Mouse (Mus musculus) neural tube, embryonic 10.5 days (tissue): ENCODE data around the gene Tsc22d1.

Experiments
- DNase-seq: peaks from one replicate; pipeline ENCODE4 v3.0.0-alpha.2; 2017; ENCODE audit warnings: low spot score; ENCODE audit errors: extremely low spot score

The Tsc22d1 gene

DNA sequence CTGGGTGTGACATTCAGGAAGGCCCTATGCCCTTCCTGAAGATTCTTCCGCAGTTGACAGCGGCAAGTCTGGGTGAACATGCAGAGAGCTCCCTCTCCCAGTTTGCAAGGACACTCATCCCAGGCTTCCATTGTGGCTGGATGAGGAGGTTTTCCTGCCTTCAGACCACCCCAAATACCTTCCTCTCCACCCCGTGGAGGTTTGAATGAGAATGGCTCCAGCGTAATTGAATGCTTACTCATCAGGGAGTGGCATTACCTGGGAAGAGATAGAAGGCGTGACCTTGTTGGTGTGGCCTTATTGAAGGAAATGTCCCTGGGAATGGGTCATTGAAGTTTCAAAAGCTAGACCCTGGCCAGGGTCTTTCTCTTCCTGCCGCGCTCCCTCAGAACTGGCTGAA lies 100.9 kb downstream of the Tsc22d1 start:
- DNase-seq, result no peak

DNA sequence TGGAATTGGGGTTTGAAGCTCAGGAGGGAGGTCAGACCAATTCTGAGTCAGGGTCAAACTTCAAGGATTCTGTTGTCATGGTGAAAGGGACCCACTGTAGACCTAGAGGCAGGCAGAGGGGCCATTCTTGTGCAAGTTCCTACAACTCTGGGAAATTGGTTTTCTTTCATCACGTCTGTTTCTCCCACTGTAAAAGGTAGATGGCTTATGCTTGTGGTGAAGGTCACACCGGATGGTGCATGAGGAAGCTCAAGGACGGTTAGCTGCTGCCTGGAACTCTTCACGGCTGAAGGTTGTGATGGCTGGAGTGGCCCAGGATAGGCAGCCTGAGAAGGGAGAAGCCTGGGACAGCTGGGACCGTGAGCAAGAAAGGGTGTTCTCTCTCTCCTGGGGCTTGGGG lies 103.5 kb downstream of the Tsc22d1 start:
- DNase-seq, result no peak

DNA sequence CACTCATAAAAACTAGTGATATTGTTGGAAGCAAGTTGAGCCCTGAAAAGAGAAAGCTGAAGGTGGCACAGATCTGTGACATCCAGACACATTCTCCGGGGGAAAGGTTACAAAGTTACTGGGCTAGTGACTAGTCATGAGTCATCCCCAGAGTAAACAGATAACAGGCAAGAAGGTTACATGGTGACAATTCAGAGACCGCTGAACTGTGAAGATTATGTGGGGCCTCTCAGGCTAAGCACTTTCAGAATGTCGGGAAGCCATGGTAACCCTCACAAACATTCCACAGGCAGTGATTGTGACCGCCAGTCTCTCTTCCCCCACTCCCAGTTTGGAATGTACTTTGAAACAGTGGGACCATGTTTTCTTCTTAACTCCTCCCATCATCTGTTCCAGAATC lies 105.8 kb downstream of the Tsc22d1 start:
- DNase-seq, result no peak

DNA sequence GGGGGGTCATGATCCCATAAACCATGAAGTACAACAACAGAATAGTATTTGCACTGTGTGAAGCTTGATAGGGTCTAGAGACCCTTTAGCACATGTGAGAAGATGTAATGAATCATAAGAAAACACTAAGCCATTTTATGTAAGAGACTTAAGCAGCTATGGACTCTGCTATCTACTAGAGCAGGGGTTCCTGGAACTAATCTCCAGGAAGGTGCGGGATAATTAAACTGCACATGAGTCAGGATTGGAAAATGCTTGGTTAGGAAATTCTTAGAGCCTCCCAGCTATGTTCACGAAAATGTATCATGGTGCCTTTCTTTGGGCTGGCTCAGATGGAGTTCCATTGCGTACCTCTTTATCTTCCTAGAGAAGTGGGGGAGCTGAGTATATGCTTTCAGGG lies 106.5 kb downstream of the Tsc22d1 start:
- DNase-seq, result no peak

DNA sequence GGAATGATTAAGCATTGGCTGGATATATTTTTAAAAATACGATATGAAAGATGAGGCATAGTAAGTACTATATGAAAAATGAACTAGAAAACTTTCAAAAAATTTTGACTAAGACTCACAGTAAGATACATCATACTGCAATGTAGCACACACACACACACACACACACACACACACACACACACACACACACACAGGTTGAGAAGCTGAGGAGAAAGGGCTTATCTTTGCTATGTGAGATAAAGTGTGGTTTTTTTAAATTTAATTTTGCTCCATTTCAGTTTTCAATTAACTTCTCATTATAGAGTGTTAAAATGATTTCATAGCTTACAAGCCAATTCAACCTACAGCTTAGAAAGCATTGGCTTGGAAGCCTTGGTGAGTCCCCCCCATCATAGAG lies 108.6 kb downstream of the Tsc22d1 start:
- DNase-seq, result no peak

DNA sequence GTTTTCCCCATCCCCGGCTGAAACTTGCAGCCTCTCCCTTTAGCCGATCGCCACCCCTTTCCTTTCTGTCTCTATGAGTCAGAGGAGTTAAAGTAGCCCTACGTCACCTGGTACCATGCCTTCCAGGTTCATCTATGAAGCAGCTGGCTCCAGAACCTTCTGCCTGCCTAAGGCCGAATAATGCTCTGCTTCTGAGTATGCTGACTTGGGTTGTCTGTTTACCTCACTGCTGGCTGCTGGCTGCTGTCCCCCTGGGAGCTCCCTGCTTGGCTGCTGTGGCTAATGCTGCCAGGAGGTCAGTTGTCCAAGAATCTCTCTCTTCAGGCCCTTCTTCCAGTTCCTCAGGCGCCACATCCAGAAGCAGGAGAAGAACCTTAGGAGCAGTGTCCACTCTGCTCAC lies 111.7 kb downstream of the Tsc22d1 start:
- no peak for DNase-seq

DNA sequence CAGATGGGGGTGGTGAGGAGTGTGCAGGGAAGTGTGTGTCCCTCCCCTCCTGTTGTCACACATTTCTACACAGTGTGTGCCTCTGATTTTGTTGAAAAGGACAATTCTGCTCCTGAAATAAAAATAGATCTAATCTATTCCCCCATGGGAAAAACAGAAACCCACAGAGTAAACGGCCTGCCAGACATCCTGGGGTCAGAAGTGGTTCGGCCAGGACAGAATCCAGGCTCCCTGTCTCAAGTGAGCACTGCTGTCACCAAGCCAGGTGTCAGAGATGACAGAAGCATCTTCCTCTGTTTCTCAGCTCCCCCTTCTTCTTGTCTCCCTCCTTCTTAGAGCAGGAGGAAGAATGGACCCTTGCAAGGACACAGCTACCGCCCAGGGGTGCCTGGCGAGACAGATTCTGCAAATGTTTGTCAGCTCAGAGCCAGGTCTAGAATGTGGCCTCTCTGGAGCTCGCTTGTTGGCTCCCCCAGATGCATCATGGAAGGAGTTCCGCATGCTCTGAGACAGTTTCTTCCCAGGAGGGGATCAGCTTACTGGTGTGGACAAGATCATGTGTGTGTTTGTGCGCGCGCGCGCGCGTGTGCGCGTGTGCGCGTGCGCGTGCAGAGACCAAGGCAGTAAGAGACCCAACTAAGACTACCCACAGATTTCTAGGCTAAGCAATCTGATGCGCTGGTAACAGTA lies 112.4 kb downstream of the Tsc22d1 start:
- DNase-seq, result no peak

DNA sequence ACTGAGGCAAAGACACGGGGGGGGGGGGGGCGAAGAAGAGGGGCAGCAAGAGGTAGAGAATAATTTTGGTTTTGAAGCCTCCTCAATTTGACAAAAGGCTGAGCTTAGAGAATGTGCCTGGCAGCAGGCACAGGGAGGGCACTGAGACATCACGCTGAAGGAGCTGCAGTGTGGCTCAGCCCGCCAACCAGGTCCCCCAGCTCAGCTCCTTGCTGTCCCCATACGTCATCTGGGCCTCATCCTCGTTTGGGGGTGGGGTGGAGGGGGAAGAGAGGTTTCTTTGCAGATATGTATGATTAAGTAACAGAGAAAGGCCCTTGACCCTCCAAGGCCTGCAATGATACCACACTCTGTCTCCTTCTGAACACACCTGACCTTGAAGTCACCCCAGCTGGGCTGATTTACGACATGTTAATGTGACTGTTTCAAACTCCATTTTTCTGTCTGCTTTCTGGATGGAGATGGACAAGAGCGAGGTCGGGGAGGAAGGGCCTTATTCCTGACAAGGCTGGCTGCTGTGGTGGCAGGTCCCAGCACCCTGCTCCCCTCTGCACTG lies 113.1 kb downstream of the Tsc22d1 start:
- peak; percentile 42 for DNase-seq

DNA sequence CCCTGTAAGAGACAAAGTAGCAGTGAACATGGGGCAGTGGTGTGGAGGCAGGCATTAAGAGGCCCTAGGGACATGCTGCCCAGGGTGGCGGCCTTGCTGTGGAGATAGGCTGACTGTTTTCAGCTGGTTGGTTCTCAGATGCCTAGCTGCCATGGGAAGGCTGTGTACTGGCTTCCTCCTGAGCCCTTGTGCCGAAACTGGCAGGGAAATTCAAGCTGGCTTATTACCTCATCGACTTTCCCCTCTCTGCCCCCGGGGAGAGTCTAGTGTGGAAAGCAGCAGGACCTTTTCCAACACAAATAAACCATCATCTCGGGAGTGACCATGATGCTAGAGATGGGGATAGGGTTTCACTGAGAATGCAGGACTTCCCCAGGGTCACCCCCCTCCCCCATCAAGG lies 113.9 kb downstream of the Tsc22d1 start:
- DNase-seq, result no peak

DNA sequence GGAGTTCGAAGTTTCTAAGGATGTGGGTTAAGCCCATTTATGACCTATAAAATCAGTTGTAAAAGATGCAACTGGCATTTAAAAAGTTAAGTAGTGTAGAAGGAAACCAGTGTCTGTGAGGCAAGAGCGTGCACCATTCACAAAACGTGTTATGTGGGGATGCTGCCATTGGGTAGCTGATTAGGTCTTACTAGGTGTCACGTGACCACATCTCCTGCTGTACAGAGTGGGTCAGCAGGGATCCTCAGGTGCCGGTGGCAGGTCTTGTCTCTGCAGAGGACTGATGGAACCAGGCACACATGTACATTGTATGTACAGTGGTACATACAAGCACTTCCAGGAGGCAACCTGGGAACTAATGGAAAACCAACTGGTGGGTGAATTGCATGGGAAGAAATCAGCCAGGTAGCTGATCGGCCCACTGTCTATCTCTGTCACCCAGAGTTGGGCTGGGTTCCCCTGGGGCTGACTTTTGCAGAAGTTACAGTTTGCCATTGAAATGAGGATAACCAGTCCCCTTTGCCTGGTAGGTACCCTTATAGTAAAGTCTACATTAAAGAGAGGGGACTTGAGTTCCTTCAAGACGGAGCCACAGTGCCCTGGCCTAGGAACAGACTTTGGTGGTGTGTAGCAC lies 116.4 kb downstream of the Tsc22d1 start:
- no peak for DNase-seq

DNA sequence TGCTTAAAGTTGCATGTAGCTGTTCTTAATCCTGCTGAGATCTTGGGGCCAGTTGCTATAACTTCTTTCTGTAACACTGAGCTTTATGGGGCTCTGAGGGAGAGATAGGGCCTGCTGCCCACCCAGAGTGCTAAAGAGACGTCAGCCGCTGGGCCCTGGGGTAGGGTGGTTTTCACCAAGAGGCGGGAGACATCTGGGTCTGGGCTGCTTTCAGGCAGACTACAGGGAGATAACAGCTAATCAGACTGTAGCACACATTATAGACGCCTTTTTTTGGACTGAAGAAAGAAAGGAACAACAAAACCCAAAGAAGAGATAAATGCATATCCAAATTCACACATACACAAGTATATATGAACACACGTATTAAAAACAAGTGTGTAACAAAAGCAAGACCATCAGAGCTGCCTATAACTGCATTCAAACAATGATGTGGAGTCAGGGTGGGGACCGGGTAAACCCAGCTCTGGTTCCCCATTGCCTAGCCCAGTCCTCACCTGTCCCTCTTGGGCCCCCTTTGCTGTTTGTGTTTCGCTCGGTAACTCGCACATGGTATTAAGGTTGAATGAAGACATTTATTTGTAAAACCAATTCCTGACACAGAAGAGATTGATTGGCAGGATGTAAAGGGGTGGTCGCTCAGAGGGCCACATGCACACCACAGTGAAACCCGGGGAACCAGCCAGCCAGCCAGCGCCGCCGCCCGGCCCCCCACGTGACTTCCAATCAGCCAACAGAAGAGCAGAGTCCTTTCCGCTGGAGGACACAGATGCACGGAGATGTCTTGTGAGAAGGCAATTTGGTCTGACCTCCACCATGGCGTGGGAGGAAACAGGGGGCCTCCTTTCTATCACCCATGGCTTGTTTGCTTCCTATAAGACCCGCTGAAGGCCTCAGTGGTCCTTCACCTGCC lies 117.8 kb downstream of the Tsc22d1 start:
- DNase-seq, result peak; percentile 79

DNA sequence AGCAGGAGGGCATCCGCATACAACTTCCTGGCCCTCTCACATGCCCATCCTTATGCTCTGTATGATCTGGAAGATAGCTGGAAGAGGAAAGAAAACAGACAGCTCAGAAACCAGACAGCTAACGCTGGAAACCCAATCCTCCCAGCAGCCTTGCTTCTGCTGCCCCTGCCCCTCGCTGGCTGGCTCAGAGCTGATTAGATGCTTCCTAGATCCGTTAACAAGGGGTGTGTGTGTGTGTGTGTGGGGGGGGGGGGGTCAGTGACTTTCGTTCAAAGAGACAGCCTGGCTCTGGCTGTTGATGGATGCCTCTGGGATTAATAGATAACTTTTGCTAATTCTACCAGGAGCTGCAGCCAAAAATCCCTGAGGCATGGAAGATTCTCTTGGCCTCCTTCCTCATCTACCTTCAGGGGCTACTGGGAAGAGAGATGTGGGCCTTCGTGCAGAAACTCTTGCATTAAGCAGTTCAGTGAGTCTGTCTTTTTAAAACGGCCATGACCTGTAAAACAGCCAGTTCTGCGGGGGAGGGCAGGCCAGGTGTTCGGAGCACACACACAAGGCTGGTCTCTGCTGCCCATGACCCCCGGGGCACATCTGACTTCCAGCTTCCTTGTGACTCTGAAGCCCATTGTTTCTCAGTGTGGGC lies 118.5 kb downstream of the Tsc22d1 start:
- peak; percentile 47 for DNase-seq

DNA sequence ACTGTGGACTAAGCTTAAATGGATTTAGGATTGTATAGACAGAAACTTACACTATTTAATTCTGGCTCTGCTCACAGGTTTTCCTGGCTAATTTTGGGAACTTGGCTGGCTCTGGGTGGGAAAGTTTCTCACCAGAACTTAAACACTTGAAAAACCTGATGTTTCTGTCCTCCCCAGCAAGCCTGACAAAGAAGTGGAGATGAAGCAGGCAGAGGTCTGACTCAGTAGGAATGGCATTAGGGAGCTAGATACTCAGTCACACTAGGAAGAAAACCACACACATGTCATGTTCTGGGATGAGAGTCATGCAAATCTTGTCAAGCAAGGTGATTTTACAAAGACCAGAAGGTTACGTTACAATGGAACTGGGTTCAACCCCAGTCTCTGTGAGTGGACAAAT lies 120.3 kb downstream of the Tsc22d1 start:
- DNase-seq, result no peak

DNA sequence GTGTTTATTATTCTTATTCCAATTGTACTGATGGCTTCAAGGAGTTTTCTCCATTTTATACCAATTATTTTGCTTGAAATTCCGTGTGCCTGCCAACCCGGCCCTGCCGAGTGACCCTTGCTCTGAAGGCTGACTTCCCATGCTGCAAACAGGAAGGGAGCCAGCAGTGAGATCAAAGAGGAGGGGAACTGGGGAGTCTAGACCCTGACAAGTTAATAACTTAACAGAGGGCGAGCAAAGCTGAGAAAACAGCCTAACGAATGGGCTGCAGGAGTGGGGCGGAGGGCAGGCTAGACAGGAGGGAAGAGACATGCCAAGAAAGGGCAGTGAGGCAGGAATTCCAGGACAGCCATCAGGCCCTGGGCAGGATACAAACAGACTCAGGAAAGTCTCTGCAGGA lies 122.2 kb downstream of the Tsc22d1 start:
- peak; percentile 48 for DNase-seq

DNA sequence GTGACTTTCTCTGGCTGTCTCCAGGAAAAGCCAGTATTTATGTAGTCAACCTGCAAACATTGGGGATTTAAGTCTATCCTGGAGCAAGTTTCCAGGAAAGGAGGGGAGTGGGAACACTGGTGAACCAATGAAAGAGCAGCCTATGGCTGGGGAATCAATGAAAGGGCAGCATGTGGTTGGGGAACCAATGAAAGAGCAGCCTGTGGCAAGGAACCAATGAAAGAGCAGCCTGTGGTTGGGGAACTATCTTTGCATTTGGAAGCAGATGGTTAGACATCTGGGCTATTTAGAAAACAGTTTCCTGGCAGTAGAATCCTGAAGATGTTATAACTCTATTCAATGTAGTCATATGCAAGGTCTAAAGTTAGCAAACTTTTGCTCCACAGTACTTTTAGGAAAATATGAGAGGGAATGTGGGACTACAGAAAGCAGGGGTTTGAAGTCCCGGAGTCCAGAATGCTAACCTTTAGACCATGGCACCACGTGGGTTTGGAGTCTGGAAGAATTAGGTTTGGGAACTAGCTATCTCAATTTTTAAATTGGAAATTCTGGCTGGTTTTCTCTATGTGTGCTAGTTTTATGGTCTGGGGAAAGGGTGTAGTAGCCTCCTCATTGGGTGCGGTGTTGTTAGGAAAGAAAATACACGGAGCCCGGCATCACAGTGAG lies 125.4 kb downstream of the Tsc22d1 start:
- DNase-seq, result no peak

DNA sequence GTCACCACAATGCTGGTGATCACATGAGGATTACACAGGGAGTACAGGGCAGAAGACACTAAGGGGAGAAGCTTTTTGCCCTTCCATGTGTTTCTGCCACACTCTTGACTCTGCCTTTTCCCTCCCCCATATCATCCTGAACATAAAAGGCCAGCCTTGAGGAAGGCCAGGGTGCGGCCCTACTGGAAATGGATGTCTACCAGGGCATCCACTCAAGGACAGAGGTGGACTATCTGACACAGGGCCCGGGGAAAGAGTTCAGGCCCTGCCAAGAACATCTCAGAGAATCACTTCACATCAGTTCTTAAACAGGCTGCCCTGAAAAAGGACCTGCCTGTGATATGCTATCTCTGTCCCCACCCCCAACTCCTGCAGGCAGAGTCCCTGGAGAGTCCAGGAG lies 126.6 kb downstream of the Tsc22d1 start:
- no peak for DNase-seq

DNA sequence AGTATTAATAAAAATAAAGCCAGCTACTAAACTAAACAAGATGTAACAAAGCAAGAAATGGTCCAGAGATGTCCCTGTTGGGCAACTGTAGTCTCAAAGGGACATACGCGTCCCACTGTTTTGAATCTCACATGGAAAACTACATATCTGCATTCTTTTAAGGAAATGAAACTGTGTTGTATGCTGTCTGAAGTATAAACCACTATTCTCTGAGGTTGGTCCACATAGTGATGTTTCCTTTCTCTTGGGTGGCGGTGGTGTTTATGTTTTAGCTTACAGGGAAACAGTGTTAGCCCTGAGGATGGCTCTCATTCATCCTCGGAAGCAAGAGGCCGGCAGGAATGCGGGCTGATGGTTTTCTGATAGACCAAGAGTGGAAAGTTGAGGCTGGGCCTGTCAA lies 129.4 kb downstream of the Tsc22d1 start:
- no peak for DNase-seq

DNA sequence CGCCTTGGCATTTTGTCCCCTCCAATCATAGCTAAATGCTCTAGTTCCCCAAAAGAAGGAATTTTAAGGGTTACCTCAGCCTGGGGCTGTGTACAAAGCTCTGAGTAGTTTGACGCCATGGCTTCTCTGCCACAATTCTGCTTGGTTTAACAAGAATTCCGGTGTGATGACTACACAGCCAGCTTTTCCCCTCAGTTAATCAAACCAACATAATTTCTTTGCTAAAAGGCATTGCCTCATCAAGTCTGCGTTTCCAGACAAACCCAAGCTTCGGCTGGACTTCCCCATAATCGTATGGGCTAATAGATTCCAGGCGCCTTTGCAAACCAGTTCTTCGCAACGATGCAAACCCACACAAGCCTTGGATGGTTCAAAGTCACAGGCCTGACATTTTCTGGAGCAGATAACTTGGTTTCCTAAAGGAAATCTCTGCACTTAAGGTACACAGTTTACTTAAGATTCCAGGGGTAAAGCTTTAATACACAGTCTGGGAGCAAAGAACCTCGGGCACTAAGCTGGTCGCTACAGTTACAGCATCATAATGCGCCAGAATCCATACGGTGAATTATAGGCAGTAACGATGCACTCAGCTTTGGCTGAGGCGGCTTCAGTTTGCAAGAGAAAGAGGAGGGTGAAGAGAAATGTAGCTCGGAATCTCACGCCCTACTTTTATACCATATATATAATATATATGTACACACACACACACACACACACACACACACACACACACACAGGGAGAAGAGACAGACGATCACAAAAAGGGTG lies 140.7 kb downstream of the Tsc22d1 start:
- no peak for DNase-seq

DNA sequence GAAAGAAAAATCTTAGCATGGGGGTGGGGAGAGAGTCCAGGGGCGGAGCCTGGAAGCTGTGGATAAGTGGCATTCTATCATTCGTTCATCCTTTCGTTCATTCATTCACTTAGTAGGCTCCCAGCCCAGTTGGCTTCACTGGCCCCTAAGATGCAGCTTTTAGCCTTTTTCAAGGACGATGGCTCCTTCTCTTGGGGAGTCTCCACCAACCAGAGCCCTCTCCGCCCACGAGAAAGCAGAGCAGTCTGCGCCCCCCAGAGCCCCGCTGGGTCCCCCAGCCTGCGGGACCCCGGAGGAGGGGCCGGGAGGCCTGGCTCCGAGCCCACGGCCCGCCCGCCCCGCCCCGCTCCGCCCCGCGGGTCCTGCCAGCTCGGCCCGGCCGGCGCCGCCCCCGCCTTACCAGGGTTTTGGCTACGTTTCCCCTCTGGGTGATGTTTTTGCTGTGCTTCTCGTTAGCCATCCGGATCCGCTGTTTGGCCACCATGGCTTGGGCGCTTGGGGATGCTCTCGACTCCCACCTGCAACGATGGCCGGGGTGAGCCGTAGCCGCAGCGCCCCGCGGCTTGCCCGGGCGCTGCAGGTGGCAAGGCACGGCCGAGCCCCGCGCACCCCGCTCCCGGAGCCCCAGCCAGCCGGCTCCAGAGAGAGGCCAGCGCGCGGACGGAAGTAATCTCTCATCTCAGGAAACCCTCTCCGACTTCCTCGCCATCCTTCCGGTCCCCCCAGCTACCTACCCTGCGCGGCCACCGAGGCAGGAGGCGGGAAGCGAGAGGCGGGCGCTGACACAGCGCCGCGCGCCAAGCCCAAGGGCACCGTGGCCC lies 141.5 kb downstream of the Tsc22d1 start:
- peak; percentile 69 for DNase-seq
